Mouse (Mus musculus) CH12.LX (cell line): ENCODE data around the gene Traf1. TPM values are rescaled to one million over a fixed set of nuclear protein-coding genes. Genes with fewer than 3 reads are reported as not detected.

Source experiments
- DNase-seq: peaks from one replicate; pipeline ENCODE4 v3.0.0-alpha.2; 2013; ENCODE audit errors: extremely low read depth
- H3K27ac ChIP-seq: 2 replicates; pipeline ENCODE4 v1.5.1; 2012; ENCODE audit warnings: low read depth, mild to moderate bottlenecking, control low read depth, moderate library complexity; ENCODE audit not compliant: insufficient read depth
- H3K27me3 ChIP-seq: replicated peaks from 2 replicates; pipeline ENCODE3; 2012; ENCODE audit warnings: inconsistent platforms
- H3K36me3 ChIP-seq, 2 experiments: replicated peaks in 1 of 2; 2 replicates each; pipeline versions ENCODE3 to v1.6.1; 2012; ENCODE audit warnings: inconsistent platforms in 1 of 2, low read length in 1 of 2, mild to moderate bottlenecking in 1 of 2, mixed read lengths in 1 of 2, moderate library complexity in 1 of 2; ENCODE audit not compliant: control insufficient read depth in 1 of 2, insufficient read depth in 1 of 2
- H3K4me1 ChIP-seq, 2 experiments: 2 replicates each; pipeline ENCODE4 v1.6.1; 2012; ENCODE audit warnings: inconsistent platforms in 1 of 2, moderate library complexity in 1 of 2; ENCODE audit not compliant: insufficient read depth in 2 of 2, control insufficient read depth in 1 of 2
- H3K4me2 ChIP-seq: 2 replicates; pipeline ENCODE4 v1.6.1; 2012; ENCODE audit warnings: low read depth, mild to moderate bottlenecking, control low read depth; ENCODE audit not compliant: poor library complexity, insufficient read depth, severe bottlenecking
- H3K4me3 ChIP-seq, 3 experiments: fragments of 150-350 bp in 1 of 3; sonication (generic) in 1 of 3; replicated peaks in 1 of 3; 2 replicates each; pipeline versions ENCODE3 to v1.5.1; 2011 to 2012; ENCODE audit warnings: low read depth in 2 of 3, low read length in 2 of 3, mild to moderate bottlenecking in 2 of 3, moderate library complexity in 2 of 3, control low read depth in 1 of 3, improper control_type of control experiment in 1 of 3, inconsistent platforms in 1 of 3, mixed read lengths in 1 of 3; ENCODE audit not compliant: poor library complexity in 1 of 3
- H3K79me2 ChIP-seq: replicated peaks from 2 replicates; pipeline ENCODE4 v1.6.1; 2012; ENCODE audit warnings: mild to moderate bottlenecking, moderate library complexity; ENCODE audit not compliant: control insufficient read depth, poor library complexity, insufficient read depth, severe bottlenecking; ENCODE audit errors: extremely low read depth
- H3K9ac ChIP-seq: 2 replicates; pipeline ENCODE4 v1.6.1; 2012; ENCODE audit warnings: low read depth, mild to moderate bottlenecking, control low read depth, moderate library complexity; ENCODE audit not compliant: insufficient read depth
- H3K9me3 ChIP-seq: replicated peaks from 2 replicates; pipeline ENCODE3; 2012; ENCODE audit warnings: low read length, inconsistent platforms, mixed read lengths
- BHLHE40 ChIP-seq: IDR thresholded peaks from 2 replicates; pipeline ENCODE4 v1.6.1; 2011; ENCODE audit warnings: mild to moderate bottlenecking, low read depth, low read length, improper control_type of control experiment
- E2F4 ChIP-seq: IDR thresholded peaks from 2 replicates; pipeline ENCODE4 v1.6.1; 2011; ENCODE audit warnings: low read depth, low read length, improper control_type of control experiment; ENCODE audit not compliant: insufficient replicate concordance
- GABPA ChIP-seq: IDR thresholded peaks from 2 replicates; pipeline ENCODE4 v1.6.1; 2012; ENCODE audit warnings: low read depth, low read length, improper control_type of control experiment, inconsistent platforms; ENCODE audit not compliant: insufficient replicate concordance
- HCFC1 ChIP-seq: IDR thresholded peaks from 2 replicates; pipeline ENCODE4 v1.6.1; 2012; ENCODE audit warnings: low read depth, mild to moderate bottlenecking, inconsistent platforms, low read length, improper control_type of control experiment
- IRF4 ChIP-seq: IDR thresholded peaks from 2 replicates; pipeline ENCODE4 v1.6.1; 2014; ENCODE audit warnings: low read depth, mild to moderate bottlenecking, inconsistent platforms, low read length, improper control_type of control experiment
- JUN ChIP-seq: IDR thresholded peaks from 2 replicates; pipeline ENCODE4 v1.6.1; 2011; ENCODE audit warnings: low read depth, mild to moderate bottlenecking, low read length, improper control_type of control experiment, moderate library complexity; ENCODE audit not compliant: insufficient read depth
- JUND ChIP-seq: conservative IDR thresholded peaks from 2 replicates; pipeline ENCODE4 v1.6.1; 2011; ENCODE audit warnings: low read depth, low read length, improper control_type of control experiment
- KAT2A ChIP-seq: IDR thresholded peaks from 2 replicates; pipeline ENCODE4 v1.6.1; 2012; ENCODE audit warnings: low read length, improper control_type of control experiment, inconsistent platforms; ENCODE audit not compliant: insufficient replicate concordance
- MAFK ChIP-seq: IDR thresholded peaks from 2 replicates; pipeline ENCODE4 v1.6.1; 2011; ENCODE audit warnings: low read length, improper control_type of control experiment; ENCODE audit not compliant: insufficient replicate concordance
- MAZ ChIP-seq: IDR thresholded peaks from 2 replicates; pipeline ENCODE4 v1.6.1; 2012; ENCODE audit warnings: low read depth, mild to moderate bottlenecking, inconsistent platforms, low read length, improper control_type of control experiment, moderate library complexity
- MXI1 ChIP-seq: IDR thresholded peaks from 2 replicates; pipeline ENCODE4 v1.6.1; 2011; ENCODE audit warnings: mild to moderate bottlenecking, low read depth, low read length, improper control_type of control experiment
- MYC ChIP-seq: IDR thresholded peaks from 2 replicates; pipeline ENCODE4 v1.6.1; 2011; ENCODE audit warnings: low read depth, mild to moderate bottlenecking, improper control_type of control experiment, low read length
- PAX5 ChIP-seq: IDR thresholded peaks from 2 replicates; pipeline ENCODE4 v1.6.1; 2012; ENCODE audit warnings: low read length, inconsistent platforms, mixed read lengths
- POLR2A ChIP-seq: IDR thresholded peaks from 2 replicates; pipeline ENCODE4 v1.6.1; 2011; ENCODE audit warnings: low read depth, mild to moderate bottlenecking, improper control_type of control experiment, low read length
- RCOR1 ChIP-seq: conservative IDR thresholded peaks from 2 replicates; pipeline ENCODE4 v1.6.1; 2012; ENCODE audit warnings: low read depth, mild to moderate bottlenecking, inconsistent platforms, low read length, improper control_type of control experiment
- SMC3 ChIP-seq: IDR thresholded peaks from 2 replicates; pipeline ENCODE4 v1.6.1; 2011; ENCODE audit warnings: low read depth, low read length, improper control_type of control experiment
- UBTF ChIP-seq: IDR thresholded peaks from 2 replicates; pipeline ENCODE4 v1.6.1; 2012; ENCODE audit warnings: low read depth, mild to moderate bottlenecking, inconsistent platforms, low read length, improper control_type of control experiment, moderate library complexity
- USF1 ChIP-seq: IDR thresholded peaks from 2 replicates; pipeline ENCODE4 v1.6.1; 2014; ENCODE audit warnings: low read depth, mild to moderate bottlenecking, inconsistent platforms, low read length, improper control_type of control experiment
- USF2 ChIP-seq: conservative IDR thresholded peaks from 2 replicates; pipeline ENCODE4 v1.6.1; 2011; ENCODE audit warnings: low read depth, low read length, improper control_type of control experiment
- ZMIZ1 ChIP-seq: IDR thresholded peaks from 2 replicates; pipeline ENCODE4 v1.6.1; 2012; ENCODE audit warnings: low read depth, mild to moderate bottlenecking, inconsistent platforms, low read length, improper control_type of control experiment
- ZNF384 ChIP-seq: IDR thresholded peaks from 2 replicates; pipeline ENCODE4 v1.6.1; 2012; ENCODE audit warnings: low read depth, low read length, improper control_type of control experiment, inconsistent platforms
- dilution Hi-C: fragments of 300-500 bp; cut with MboI; formaldehyde crosslinking; loops from 2 replicates; pipeline ENCODE4 v1.14.3; 2020; ENCODE audit warnings: low sequenced_read_pairs; ENCODE audit not compliant: extremely low pct_unique_long_range_greater_than_20kb, extremely low pct_ligation_motif_present
- in situ Hi-C: fragments of 300-500 bp; cut with MboI; formaldehyde crosslinking; loops from 3 replicates; pipeline ENCODE4 v1.14.3; 2019; ENCODE audit warnings: low sequenced_read_pairs, low pct_ligation_motif_present, low pct_unique_long_range_greater_than_20kb, mixed read lengths
- polyA plus RNA-seq: library from polyadenylated mRNA; unstranded; fragments of >175 nt; gene quantifications from 2 replicates; pipeline ENCODE4 v1.2.1, GENCODE M21; 2012; ENCODE audit warnings: low read depth; ENCODE audit not compliant: insufficient read length
- total RNA-seq, 2 experiments: library from RNA; depleted of rRNA; stranded (reverse); fragments of 300-350 nt in 1 of 2; fragments of >200 nt in 1 of 2; gene quantifications; 2 replicates each; pipeline ENCODE4 v1.2.3; 2012 to 2014

The Traf1 gene
- total and polyA plus RNA-seq, 3 experiments: 47.9 to 151 (median 66.9) TPM

- in situ Hi-C loops: no loop called here
- no peak overlapping the region for H3K27ac ChIP-seq
- dilution Hi-C loops: no loop called here
These were observed 23.3 kb upstream of the Traf1 start for GRCm38 (mm10) chr2:34984885-34985284.

GRCm38 (mm10) chr2:34982906-34983698, 21.5 kb upstream of the Traf1 start:
- Histone ChIP-seq H3K4me1 (peaks cover 17 to 40% of the 10 kb centered on the region in 2 experiments), H3K27ac (no peak overlapping the region), H3K4me3 (no peak overlapping the region), H3K79me2 (no peaks in the 10 kb centered on the region), H3K4me2 (no peak overlapping the region), H3K9me3 (no peaks in the 10 kb centered on the region), H3K9ac (no peak overlapping the region), H3K27me3 (no peaks in the 10 kb centered on the region), H3K36me3 (no peaks in the 10 kb centered on the region)
- no peak for DNase-seq
- dilution Hi-C loops (no loop called here), in situ Hi-C loops (no loop called here)
- TF ChIP-seq RCOR1 (no peak), IRF4 (no peak), E2F4 (no peak), PAX5 (no peak), MYC (no peak), MXI1 (no peak), USF1 (no peak), POLR2A (no peak), ZNF384 (no peak), USF2 (no peak), MAZ (no peak), HCFC1 (no peak), JUND (no peak), JUN (no peak), UBTF (no peak), ZMIZ1 (no peak), KAT2A (no peak), BHLHE40 (no peak), GABPA (no peak)

More at GRCm38 (mm10) chr2:34984885-34985284, 23.3 kb upstream of the Traf1 start:
- H3K79me2 ChIP-seq: no peaks in the 10 kb centered on the region
- no peaks in the 10 kb centered on the region for H3K36me3 ChIP-seq
- no peak overlapping the region for H3K4me3 ChIP-seq
- no peak for DNase-seq
- H3K4me1 ChIP-seq: peaks cover 8 to 22% of the 10 kb centered on the region in 2 experiments; a peak in 3 of 4 replicates
- H3K27me3 ChIP-seq: no peaks in the 10 kb centered on the region
- TF ChIP-seq MAFK (peak; percentile 84), SMC3 (no peak)
- no peak overlapping the region for H3K9ac ChIP-seq
- no peak overlapping the region for H3K4me2 ChIP-seq
- no peaks in the 10 kb centered on the region for H3K9me3 ChIP-seq
